Mouse (Mus musculus) ES-Bruce4 (cell line): ENCODE measurements around the gene Rnf43. TPM values are rescaled to one million over a fixed set of nuclear protein-coding genes. Genes with fewer than 3 reads are reported as not detected.

Source experiments
- H3K27ac ChIP-seq: 2 replicates; pipeline ENCODE4 v1.5.1; 2012; ENCODE audit warnings: low read length, inconsistent platforms; ENCODE audit not compliant: insufficient read depth
- H3K27me3 ChIP-seq: 2 replicates; pipeline ENCODE4 v1.6.1; 2012; ENCODE audit warnings: mild to moderate bottlenecking, low read length, inconsistent platforms; ENCODE audit not compliant: control insufficient read depth, poor library complexity, insufficient read depth, severe bottlenecking
- H3K36me3 ChIP-seq: 2 replicates; pipeline ENCODE4 v1.6.1; 2012; ENCODE audit warnings: inconsistent platforms, mild to moderate bottlenecking, low read length, moderate library complexity; ENCODE audit not compliant: control insufficient read depth, poor library complexity, insufficient read depth, severe bottlenecking
- H3K4me1 ChIP-seq: one replicate; pipeline ENCODE4 v1.8.1; 2011; ENCODE audit warnings: low read length; ENCODE audit not compliant: control insufficient read depth, insufficient read depth
- H3K4me3 ChIP-seq: 2 replicates; pipeline ENCODE4 v1.5.1; 2011; ENCODE audit warnings: low read depth, mild to moderate bottlenecking, low read length
- H3K9ac ChIP-seq: 2 replicates; pipeline ENCODE4 v1.6.1; 2012; ENCODE audit warnings: low read depth, mild to moderate bottlenecking, inconsistent platforms; ENCODE audit not compliant: poor library complexity, severe bottlenecking
- H3K9me3 ChIP-seq: replicated peaks from 2 replicates; pipeline ENCODE4 v1.6.1; 2012; ENCODE audit warnings: mild to moderate bottlenecking, low read length, inconsistent platforms; ENCODE audit not compliant: control insufficient read depth, poor library complexity, insufficient read depth, severe bottlenecking
- CTCF ChIP-seq: IDR thresholded peaks from one replicate; pipeline ENCODE4 v1.8.1; 2011; ENCODE audit warnings: low read depth, low read length
- EP300 ChIP-seq: IDR thresholded peaks from 2 replicates; pipeline ENCODE4 v1.6.1; 2011; ENCODE audit warnings: low read depth, low read length; ENCODE audit not compliant: insufficient read depth
- POLR2A ChIP-seq: IDR thresholded peaks from one replicate; pipeline ENCODE4 v1.8.1; 2011; ENCODE audit warnings: low read length; ENCODE audit not compliant: insufficient read depth
- polyA plus RNA-seq: library from polyadenylated mRNA; stranded (reverse); fragments of >200 nt; gene quantifications from 2 replicates; pipeline ENCODE4 v1.2.4, GENCODE M21; 2011; ENCODE audit warnings: low read depth; ENCODE audit not compliant: missing spikeins, insufficient read depth, insufficient read length

The Rnf43 gene
- polyA plus RNA-seq = 2.8 and 4.9 TPM in 2 replicates

DNA sequence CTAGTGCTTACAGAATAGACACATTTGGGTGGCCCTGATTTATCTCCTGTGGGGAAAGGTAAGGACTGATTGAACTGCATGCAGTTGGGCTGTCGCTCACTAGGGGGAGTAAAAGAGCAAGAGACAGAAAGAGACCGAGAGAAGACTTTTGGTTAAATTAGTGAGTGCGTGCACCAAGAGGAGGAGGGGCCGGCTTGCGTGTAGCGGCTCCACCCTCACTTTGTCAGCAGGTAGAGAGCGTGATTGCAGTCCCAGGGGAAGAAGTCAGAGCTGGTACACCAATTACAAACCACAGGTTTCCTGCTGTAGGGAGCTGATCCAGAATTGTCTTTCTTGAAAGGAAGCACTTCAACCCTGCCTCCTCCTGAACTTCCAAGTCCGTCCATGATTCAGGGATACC, at the start of gene Rnf43:
Gene Rnf43 (plus strand): TSS at position 316 of the 400 bp plus-strand sequence.
- H3K4me1 ChIP-seq = no peaks in the 10 kb centered on the region
- H3K27me3 ChIP-seq = peaks cover 2% of the 10 kb centered on the region; the same call in 1 of the 2 replicates
- H3K4me3 ChIP-seq = peak within 1 kb of the TSS; percentile 67
- H3K36me3 ChIP-seq = no peaks in the 10 kb centered on the region
- TF ChIP-seq POLR2A (peak; percentile 23), EP300 (no peak), CTCF (peak; percentile 23)
- H3K9ac ChIP-seq = peak within 1 kb of the TSS; percentile 46
- H3K9me3 ChIP-seq = no peaks in the 10 kb centered on the region
- H3K27ac ChIP-seq = no peak within 1 kb of the TSS

DNA sequence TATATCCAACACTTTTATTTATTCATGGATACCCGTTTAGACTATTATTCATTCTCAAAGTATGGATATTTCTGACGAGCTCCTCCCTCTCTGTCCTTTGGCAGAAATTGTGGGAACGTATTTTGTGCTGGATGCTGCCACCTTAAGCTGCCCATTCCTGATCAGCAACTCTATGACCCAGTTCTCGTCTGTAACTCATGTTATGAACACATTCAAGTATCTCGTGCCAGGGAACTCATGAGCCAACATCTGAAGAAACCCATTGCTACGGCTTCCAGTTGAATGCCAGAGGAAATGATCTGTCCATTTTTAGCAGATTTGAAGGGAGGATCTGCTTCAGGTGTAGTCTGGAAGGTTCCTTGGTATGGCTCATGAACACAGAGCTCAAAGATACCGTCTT, 48.5 kb upstream of the Rnf43 start:
- Histone ChIP-seq H3K36me3 (peaks cover 48% of the 10 kb centered on the region), H3K27ac (no peak overlapping the region), H3K4me3 (no peak overlapping the region), H3K27me3 (no peaks in the 10 kb centered on the region), H3K4me1 (no peaks in the 10 kb centered on the region), H3K9ac (no peak overlapping the region), H3K9me3 (no peaks in the 10 kb centered on the region)
- no peak for TF ChIP-seq EP300
- no peak for TF ChIP-seq POLR2A
- no peak for TF ChIP-seq CTCF

DNA sequence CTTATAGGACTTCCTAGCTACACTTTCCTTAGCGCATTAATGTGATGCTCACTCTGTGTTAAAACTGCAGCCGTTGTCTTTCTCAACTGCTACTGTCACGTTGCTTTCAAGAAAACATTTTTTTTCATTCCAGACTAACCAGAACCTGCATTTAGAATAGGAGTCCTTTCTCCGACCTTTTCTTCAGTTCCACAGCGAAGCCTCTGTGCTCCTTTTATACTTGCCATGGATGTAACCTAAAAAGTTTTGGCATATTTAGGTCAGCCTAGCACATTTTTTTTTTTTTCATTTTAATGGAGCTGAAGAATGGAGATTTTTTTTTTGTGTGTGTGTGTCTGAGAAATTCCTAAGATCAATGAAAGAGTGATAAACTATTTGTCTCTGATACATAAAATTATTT, 47.0 kb upstream of the Rnf43 start:
- TF ChIP-seq POLR2A (no peak), CTCF (no peak), EP300 (no peak)

DNA sequence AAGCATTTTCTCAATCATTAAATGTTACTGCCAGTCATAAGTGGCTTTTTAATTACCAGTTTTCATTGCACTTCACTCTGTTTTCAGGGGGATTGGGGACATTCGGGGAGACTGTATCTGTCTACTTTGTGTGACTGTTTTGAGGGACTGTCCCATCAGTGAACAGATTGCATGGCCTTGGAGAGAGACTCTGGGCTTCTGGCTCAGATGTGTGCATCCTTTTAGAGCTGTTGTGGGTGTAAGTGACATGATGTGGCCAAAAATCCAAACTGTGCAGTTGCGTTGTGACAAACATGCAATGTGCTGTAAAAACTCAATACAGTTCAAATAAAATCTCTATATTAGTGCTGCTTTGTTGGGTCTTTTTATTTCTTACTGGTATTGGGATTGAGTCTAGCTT, 46.6 kb upstream of the Rnf43 start:
- Histone ChIP-seq H3K9me3 (no peaks in the 10 kb centered on the region), H3K4me1 (no peaks in the 10 kb centered on the region), H3K36me3 (peaks cover 36% of the 10 kb centered on the region), H3K27me3 (no peaks in the 10 kb centered on the region), H3K4me3 (no peak overlapping the region), H3K9ac (no peak overlapping the region), H3K27ac (no peak overlapping the region)
- no peak for TF ChIP-seq POLR2A
- TF ChIP-seq CTCF = no peak
- no peak for TF ChIP-seq EP300

More for the DNA sequence above, 47.0 kb upstream of the Rnf43 start:
- Histone ChIP-seq H3K9me3 (no peaks in the 10 kb centered on the region), H3K9ac (no peak overlapping the region), H3K36me3 (peaks cover 40% of the 10 kb centered on the region), H3K4me3 (no peak overlapping the region), H3K27ac (no peak overlapping the region), H3K27me3 (no peaks in the 10 kb centered on the region), H3K4me1 (no peaks in the 10 kb centered on the region)

DNA sequence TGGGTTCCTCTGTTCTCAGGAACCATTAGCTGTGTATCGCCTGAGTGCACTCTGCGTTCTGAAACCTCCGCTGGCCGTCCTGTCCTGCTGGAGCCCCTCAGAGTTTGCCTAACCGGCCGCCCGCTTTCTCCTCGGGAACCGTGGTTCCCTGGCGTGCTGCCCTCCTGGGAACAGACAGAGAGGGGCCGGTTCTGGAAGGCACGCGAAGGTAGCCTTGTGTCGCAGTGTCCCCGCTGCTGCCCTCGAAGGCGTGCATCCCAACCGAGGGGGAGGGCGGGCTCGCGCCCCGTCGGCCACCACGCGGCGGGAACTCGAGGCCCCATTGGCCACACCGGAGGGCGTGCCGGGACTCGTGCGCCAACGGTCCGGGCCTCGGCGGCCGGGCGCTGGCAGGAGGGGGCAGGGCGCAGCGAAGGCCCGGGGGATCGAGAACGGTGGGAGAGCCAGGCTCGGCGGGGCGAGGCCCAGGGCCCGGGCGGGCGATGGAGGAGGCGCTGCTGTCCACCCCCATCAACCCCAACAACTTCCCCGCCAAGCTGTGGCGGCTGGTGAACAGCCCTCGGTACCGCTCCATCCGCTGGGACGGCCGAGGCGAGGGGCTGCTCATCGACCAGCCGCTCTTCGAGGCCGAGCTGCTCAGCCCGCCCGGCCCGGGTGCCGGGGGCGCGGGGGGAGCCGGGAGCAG, 45.6 kb upstream of the Rnf43 start, which contains the start of gene Hsf5:
Gene Hsf5 (plus strand): TSS at position 375 of the 685 bp plus-strand sequence.
- H3K9ac ChIP-seq = peak within 1 kb of the TSS; percentile 54
- H3K27ac ChIP-seq = no peak within 1 kb of the TSS
- TF ChIP-seq EP300 = no peak
- no peak for TF ChIP-seq CTCF
- TF ChIP-seq POLR2A = no peak
- H3K9me3 ChIP-seq = no peaks in the 10 kb centered on the region
- no peaks in the 10 kb centered on the region for H3K27me3 ChIP-seq
- peaks cover 27% of the 10 kb centered on the region for H3K36me3 ChIP-seq
- H3K4me1 ChIP-seq = no peaks in the 10 kb centered on the region
- peak within 1 kb of the TSS; percentile 49 for H3K4me3 ChIP-seq

DNA sequence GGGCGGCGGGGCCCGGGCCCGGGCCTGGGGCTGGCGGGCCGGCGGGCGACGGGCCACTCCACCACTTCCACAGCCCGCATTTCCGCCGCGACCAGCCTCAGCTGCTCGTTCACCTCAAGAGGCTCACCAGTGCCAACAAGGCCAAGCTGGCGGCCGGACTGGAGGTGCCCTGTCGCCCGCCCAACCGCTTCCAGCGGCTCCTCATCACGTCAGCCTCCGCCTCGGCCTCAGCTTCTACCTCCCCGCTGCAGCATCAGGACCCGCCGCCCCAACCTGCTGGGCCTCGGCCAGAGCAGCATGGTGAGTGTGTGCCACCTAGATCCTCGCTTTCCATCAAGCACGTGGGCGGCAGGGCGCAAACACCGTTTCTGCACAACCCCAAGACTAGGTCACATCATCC, 44.9 kb upstream of the Rnf43 start:
- no peak for TF ChIP-seq CTCF
- no peak for TF ChIP-seq POLR2A
- TF ChIP-seq EP300 = no peak
- Histone ChIP-seq H3K4me3 (peak overlapping the region; percentile 49), H3K9ac (peak overlapping the region; percentile 54), H3K9me3 (no peaks in the 10 kb centered on the region), H3K27ac (no peak overlapping the region), H3K36me3 (peaks cover 22% of the 10 kb centered on the region), H3K27me3 (no peaks in the 10 kb centered on the region), H3K4me1 (no peaks in the 10 kb centered on the region)
